Mouse (Mus musculus): Measurements from ENCODE around the gene Prim2.

The Prim2 gene

GRCm38 (mm10) chr1:33471069-33471468, 198.5 kb downstream of the Prim2 start:
- no peak for DNase-seq

- DNase-seq = no peak
Measured at GRCm38 (mm10) chr1:33470222-33470621, 199.4 kb downstream of the Prim2 start.

GRCm38 (mm10) chr1:33464234-33464633, 205.4 kb downstream of the Prim2 start:
- no peak for DNase-seq

GRCm38 (mm10) chr1:33460703-33461102, 208.9 kb downstream of the Prim2 start:
- DNase-seq = no peak

- DNase-seq = no peak
Measured at GRCm38 (mm10) chr1:33460262-33460661, 209.3 kb downstream of the Prim2 start.

GRCm38 (mm10) chr1:33458950-33459349, 210.6 kb downstream of the Prim2 start:
- no peak for DNase-seq

- no peak for DNase-seq
Measured at GRCm38 (mm10) chr1:33454251-33454650, 215.3 kb downstream of the Prim2 start.

GRCm38 (mm10) chr1:33453299-33453698, 216.3 kb downstream of the Prim2 start:
- DNase-seq = no peak

GRCm38 (mm10) chr1:33447179-33447578, 222.4 kb downstream of the Prim2 start:
- no peak for DNase-seq

- no peak for DNase-seq
Measured at GRCm38 (mm10) chr1:33436167-33436566, 233.4 kb downstream of the Prim2 start.
